Mouse (Mus musculus) hindbrain, embryonic 14.5 days (tissue): Measurements from ENCODE around the gene Pdk4. TPM values are rescaled to one million over a fixed set of nuclear protein-coding genes. Genes with fewer than 3 reads are reported as not detected.
A peak's percentile ranks its signal among the peaks of the same experiment; 100 is the strongest.

Source experiments
- ATAC-seq: fragments of 200-750 bp; cut with Nextera tagmentation; 2 replicates; pipeline ENCODE4 v1.8.0; 2017; ENCODE audit warnings: moderate number of reproducible peaks, mild to moderate bottlenecking, moderate TSS enrichment, moderate library complexity; ENCODE audit not compliant: low FRiP score
- DNase-seq: peaks from one replicate; pipeline ENCODE4 v3.0.0-alpha.2; 2015; ENCODE audit warnings: low spot score
- H3K27ac ChIP-seq: fragments of 300-500 bp; sonication (generic); 2 replicates; pipeline ENCODE4 v1.5.1; 2014; ENCODE audit warnings: mild to moderate bottlenecking, moderate library complexity
- H3K27me3 ChIP-seq: fragments of 300-500 bp; sonication (generic); 2 replicates; pipeline ENCODE4 v1.6.1; 2014; ENCODE audit warnings: mild to moderate bottlenecking, low read length, mixed read lengths; ENCODE audit not compliant: control insufficient read depth, insufficient read depth
- H3K36me3 ChIP-seq: fragments of 300-500 bp; sonication (generic); replicated peaks from 2 replicates; pipeline ENCODE4 v1.6.1; 2014; ENCODE audit not compliant: control insufficient read depth, insufficient read depth
- H3K4me1 ChIP-seq: fragments of 300-500 bp; sonication (generic); replicated peaks from 2 replicates; pipeline ENCODE4 v1.6.1; 2014; ENCODE audit warnings: antibody characterized with exemption, low read length, mixed read lengths; ENCODE audit not compliant: control insufficient read depth, insufficient read depth
- H3K4me2 ChIP-seq: fragments of 300-500 bp; sonication (generic); replicated peaks from 2 replicates; pipeline ENCODE4 v1.6.1; 2014; ENCODE audit warnings: mild to moderate bottlenecking, moderate library complexity
- H3K4me3 ChIP-seq: fragments of 300-500 bp; sonication (generic); replicated peaks from 2 replicates; pipeline ENCODE4 v1.5.1; 2014; ENCODE audit warnings: mild to moderate bottlenecking, low read length
- H3K9ac ChIP-seq: fragments of 300-500 bp; sonication (generic); 2 replicates; pipeline ENCODE4 v1.6.1; 2014
- H3K9me3 ChIP-seq: fragments of 300-500 bp; sonication (generic); 2 replicates; pipeline ENCODE4 v1.6.1; 2016; ENCODE audit warnings: low read length; ENCODE audit not compliant: control insufficient read depth
- WGBS: fragments of 180-500 bp; shearing (Covaris S2); extraction: QIAGEN DNeasy Blood & Tissue Kit; methylation state at CpG from one replicate; pipeline ENCODE4 v1.1.7; 2014; 5-methylcytosine and 5-hydroxymethylcytosine counted together
- polyA plus RNA-seq: library from polyadenylated mRNA; unstranded; fragments of >200 nt; fragmentation: Nextera tagmentation; extraction: Ambion mirVana; gene quantifications from 2 replicates; pipeline ENCODE4 v1.2.1, GENCODE M21; 2014

Pdk4 gene
- polyA plus RNA-seq, 1 experiment from 2014 or later: 2.9 TPM

- Histone ChIP-seq H3K9ac (no peak overlapping the region), H3K36me3 (no peaks in the 10 kb centered on the region), H3K9me3 (no peaks in the 10 kb centered on the region), H3K4me3 (no peak overlapping the region), H3K4me1 (no peaks in the 10 kb centered on the region), H3K27ac (no peak overlapping the region), H3K27me3 (no peaks in the 10 kb centered on the region), H3K4me2 (no peak overlapping the region)
- DNase-seq (no peak), ATAC-seq (no peak)
- WGBS: 85% methylated on average over 3 of the region's 3 CpGs
Measured at GRCm38 (mm10) chr6:5455836-5456235, 40.3 kb downstream of the Pdk4 start.

DNA sequence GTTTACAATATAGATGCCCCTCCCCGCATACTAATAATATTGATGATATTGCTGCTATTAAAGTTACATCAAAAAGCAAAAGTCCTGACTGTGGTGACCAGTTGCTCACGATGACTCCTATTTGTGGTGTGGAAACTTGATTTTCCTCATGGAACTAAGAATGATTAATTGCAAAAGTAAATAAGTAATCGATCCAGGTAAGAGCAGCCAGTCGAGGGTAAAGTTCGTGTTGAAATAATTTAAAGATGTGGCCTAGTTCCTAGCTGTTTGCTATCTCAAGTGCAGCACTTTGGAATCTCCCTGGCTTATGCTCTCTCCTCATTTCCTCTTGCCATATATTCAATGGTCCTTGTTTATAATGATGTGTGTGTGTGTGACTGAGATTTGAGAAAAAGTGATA lies 46.2 kb downstream of the Pdk4 start:
- H3K27ac ChIP-seq: no peak overlapping the region
- H3K9ac ChIP-seq: no peak overlapping the region
- no peaks in the 10 kb centered on the region for H3K9me3 ChIP-seq
- ATAC-seq: no peak
- no peak overlapping the region for H3K4me2 ChIP-seq
- no peaks in the 10 kb centered on the region for H3K27me3 ChIP-seq
- WGBS: 95% methylated on average over 5 of the region's 5 CpGs
- H3K4me3 ChIP-seq: no peak overlapping the region
- DNase-seq: no peak
- H3K4me1 ChIP-seq: no peaks in the 10 kb centered on the region
- no peaks in the 10 kb centered on the region for H3K36me3 ChIP-seq

DNA sequence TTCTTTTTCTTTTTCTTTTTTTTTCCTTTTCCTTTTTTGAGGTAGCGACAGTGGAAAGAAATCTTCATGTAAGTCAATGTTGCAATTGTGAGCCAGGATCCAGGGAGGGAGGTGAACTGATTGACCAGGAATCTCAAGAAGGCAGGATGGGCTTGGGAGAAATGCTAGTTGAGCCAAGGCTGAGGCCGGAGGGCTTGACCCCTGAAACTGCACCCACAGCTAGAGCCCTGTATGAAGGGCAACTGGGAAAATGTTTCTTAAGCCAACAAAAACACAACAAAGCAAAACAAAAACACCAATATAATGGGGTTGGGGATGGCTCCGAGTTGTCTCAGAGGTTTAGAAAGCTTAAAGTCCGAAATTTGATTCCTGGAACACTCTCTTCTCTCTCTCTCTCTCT lies 47.7 kb downstream of the Pdk4 start:
- Histone ChIP-seq H3K4me2 (no peak overlapping the region), H3K36me3 (no peaks in the 10 kb centered on the region), H3K4me3 (no peak overlapping the region), H3K4me1 (no peaks in the 10 kb centered on the region), H3K9ac (no peak overlapping the region), H3K27me3 (no peaks in the 10 kb centered on the region), H3K27ac (no peak overlapping the region), H3K9me3 (no peaks in the 10 kb centered on the region)
- ATAC-seq (no peak), DNase-seq (no peak)
- 63% methylated on average over 4 of the region's 4 CpGs for WGBS

DNA sequence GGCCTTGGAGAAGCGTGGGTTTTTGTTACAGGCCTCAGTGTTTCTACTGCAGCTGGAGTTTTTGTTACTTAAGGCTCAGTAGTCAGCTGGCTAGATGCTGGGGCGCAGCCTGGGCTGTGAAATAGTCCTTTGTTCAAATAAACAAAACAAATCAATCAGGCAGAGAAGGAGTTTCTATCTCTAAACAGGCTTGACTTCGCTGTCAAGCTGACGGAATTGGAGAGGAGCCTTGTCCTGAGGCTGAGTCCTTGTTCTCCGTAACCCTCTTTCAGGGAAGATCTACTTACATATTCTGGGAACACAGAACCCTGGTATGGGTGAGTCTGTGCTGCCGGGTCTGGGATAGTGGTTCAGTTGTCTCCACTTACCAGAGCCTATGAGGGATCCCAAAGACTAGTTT lies 48.6 kb downstream of the Pdk4 start:
- Histone ChIP-seq H3K27me3 (no peaks in the 10 kb centered on the region), H3K9me3 (no peaks in the 10 kb centered on the region), H3K4me2 (no peak overlapping the region), H3K27ac (no peak overlapping the region), H3K4me1 (peaks cover 5% of the 10 kb centered on the region), H3K9ac (no peak overlapping the region), H3K4me3 (no peak overlapping the region), H3K36me3 (no peaks in the 10 kb centered on the region)
- 17% methylated on average over 6 of the region's 6 CpGs for WGBS
- DNase-seq (peak; percentile 28), ATAC-seq (peak; percentile 78; the same call in 1 of the 2 replicates)

- Histone ChIP-seq H3K9ac (no peak overlapping the region), H3K9me3 (no peaks in the 10 kb centered on the region), H3K4me1 (peaks cover 5% of the 10 kb centered on the region), H3K4me3 (no peak overlapping the region), H3K27ac (no peak overlapping the region), H3K36me3 (no peaks in the 10 kb centered on the region), H3K4me2 (no peak overlapping the region), H3K27me3 (no peaks in the 10 kb centered on the region)
- DNase-seq (no peak), ATAC-seq (no peak)
- 76% methylated on average over 4 of the region's 4 CpGs for WGBS
Measured at GRCm38 (mm10) chr6:5447013-5447412, 49.1 kb downstream of the Pdk4 start.

- Histone ChIP-seq H3K4me2 (no peak overlapping the region), H3K27ac (no peak overlapping the region), H3K27me3 (no peaks in the 10 kb centered on the region), H3K4me1 (peaks cover 5% of the 10 kb centered on the region), H3K4me3 (no peak overlapping the region), H3K9ac (no peak overlapping the region), H3K36me3 (no peaks in the 10 kb centered on the region), H3K9me3 (no peaks in the 10 kb centered on the region)
- 94% methylated on average over 5 of the region's 5 CpGs for WGBS
- no peak for DNase-seq
- ATAC-seq: no peak
Measured at GRCm38 (mm10) chr6:5444331-5444898, 51.7 kb downstream of the Pdk4 start.

DNA sequence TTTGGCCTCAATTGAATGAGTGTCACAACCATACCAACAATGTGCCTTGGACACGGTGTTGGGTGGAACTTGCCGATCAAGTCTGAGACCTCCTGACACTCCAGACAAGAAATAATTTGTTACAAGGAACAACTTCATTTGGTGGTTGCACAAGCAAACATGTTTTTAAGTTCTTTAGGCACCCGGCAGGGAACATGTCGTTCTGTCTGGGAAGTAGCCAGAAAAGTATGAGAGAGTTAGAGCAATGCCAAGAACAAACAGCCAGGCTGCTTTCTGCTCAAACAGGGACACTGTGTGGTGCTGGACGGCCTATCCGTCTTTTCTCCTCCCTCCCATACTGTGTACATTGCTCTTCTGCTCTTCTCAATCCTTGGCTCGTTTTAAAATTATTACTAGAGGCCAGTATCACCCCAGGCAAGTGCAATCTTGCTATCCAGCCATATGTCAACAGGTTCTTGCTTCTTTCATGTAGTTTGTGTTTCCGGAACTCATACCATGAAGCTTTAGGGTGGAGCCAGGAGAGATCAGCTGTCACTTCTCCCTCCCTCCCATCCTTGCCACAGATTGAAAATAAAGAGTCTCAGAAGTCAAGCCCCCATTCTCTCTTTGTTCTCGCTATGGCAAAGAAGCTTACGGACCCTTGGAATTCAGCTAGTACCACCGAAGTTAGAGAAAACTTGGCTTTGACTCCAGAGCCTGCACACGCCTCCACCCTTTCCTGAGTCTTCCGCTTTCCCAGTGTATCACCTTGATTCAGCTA lies 52.8 kb downstream of the Pdk4 start:
- Histone ChIP-seq H3K4me1 (peaks cover 5% of the 10 kb centered on the region), H3K4me2 (peak overlapping the region; percentile 12; the same call in 1 of the 2 replicates), H3K4me3 (no peak overlapping the region), H3K27me3 (no peaks in the 10 kb centered on the region), H3K27ac (no peak overlapping the region), H3K36me3 (no peaks in the 10 kb centered on the region), H3K9ac (no peak overlapping the region), H3K9me3 (no peaks in the 10 kb centered on the region)
- 32% methylated on average over 13 of the region's 13 CpGs for WGBS
- ATAC-seq (peak; percentile 43; the same call in 1 of the 2 replicates), DNase-seq (no peak)

- H3K27ac ChIP-seq: no peak overlapping the region
- H3K36me3 ChIP-seq: no peaks in the 10 kb centered on the region
- H3K27me3 ChIP-seq: no peaks in the 10 kb centered on the region
- no peak overlapping the region for H3K4me3 ChIP-seq
- H3K9me3 ChIP-seq: no peaks in the 10 kb centered on the region
- H3K4me2 ChIP-seq: 0 out of 2 replicates have a peak overlapping the region, but pooled peaks have one; percentile 12
- H3K4me1 ChIP-seq: peaks cover 5% of the 10 kb centered on the region
- DNase-seq: peak; percentile 29
- 16% methylated on average over 13 of the region's 14 CpGs for WGBS
- peak; percentile 14; the same call in 1 of the 2 replicates for ATAC-seq
- H3K9ac ChIP-seq: no peak overlapping the region
Measured at GRCm38 (mm10) chr6:5442316-5443085, 53.6 kb downstream of the Pdk4 start.

GRCm38 (mm10) chr6:5441221-5441620 lies 54.9 kb downstream of the Pdk4 start:
- Histone ChIP-seq H3K4me1 (peaks cover 5% of the 10 kb centered on the region), H3K36me3 (no peaks in the 10 kb centered on the region), H3K4me2 (no peak overlapping the region), H3K27me3 (no peaks in the 10 kb centered on the region), H3K27ac (no peak overlapping the region), H3K4me3 (no peak overlapping the region), H3K9me3 (no peaks in the 10 kb centered on the region), H3K9ac (no peak overlapping the region)
- DNase-seq (no peak), ATAC-seq (no peak)
- WGBS: 85% methylated on average over 6 of the region's 6 CpGs
